Mouse (Mus musculus) ES-Bruce4 (cell line): ENCODE measurements around the gene Cmtm2b. TPM values are rescaled to one million over a fixed set of nuclear protein-coding genes. Genes with fewer than 3 reads are reported as not detected.

Experiments
- H3K27ac ChIP-seq: 2 replicates; pipeline ENCODE4 v1.5.1; 2012; ENCODE audit warnings: low read length, inconsistent platforms; ENCODE audit not compliant: insufficient read depth
- H3K27me3 ChIP-seq: 2 replicates; pipeline ENCODE4 v1.6.1; 2012; ENCODE audit warnings: mild to moderate bottlenecking, low read length, inconsistent platforms; ENCODE audit not compliant: control insufficient read depth, poor library complexity, insufficient read depth, severe bottlenecking
- H3K36me3 ChIP-seq: 2 replicates; pipeline ENCODE4 v1.6.1; 2012; ENCODE audit warnings: inconsistent platforms, mild to moderate bottlenecking, low read length, moderate library complexity; ENCODE audit not compliant: control insufficient read depth, poor library complexity, insufficient read depth, severe bottlenecking
- H3K4me1 ChIP-seq: one replicate; pipeline ENCODE4 v1.8.1; 2011; ENCODE audit warnings: low read length; ENCODE audit not compliant: control insufficient read depth, insufficient read depth
- H3K4me3 ChIP-seq: 2 replicates; pipeline ENCODE4 v1.5.1; 2011; ENCODE audit warnings: low read depth, mild to moderate bottlenecking, low read length
- H3K9ac ChIP-seq: 2 replicates; pipeline ENCODE4 v1.6.1; 2012; ENCODE audit warnings: low read depth, mild to moderate bottlenecking, inconsistent platforms; ENCODE audit not compliant: poor library complexity, severe bottlenecking
- H3K9me3 ChIP-seq: replicated peaks from 2 replicates; pipeline ENCODE4 v1.6.1; 2012; ENCODE audit warnings: mild to moderate bottlenecking, low read length, inconsistent platforms; ENCODE audit not compliant: control insufficient read depth, poor library complexity, insufficient read depth, severe bottlenecking
- CTCF ChIP-seq: IDR thresholded peaks from one replicate; pipeline ENCODE4 v1.8.1; 2011; ENCODE audit warnings: low read depth, low read length
- EP300 ChIP-seq: IDR thresholded peaks from 2 replicates; pipeline ENCODE4 v1.6.1; 2011; ENCODE audit warnings: low read depth, low read length; ENCODE audit not compliant: insufficient read depth
- POLR2A ChIP-seq: IDR thresholded peaks from one replicate; pipeline ENCODE4 v1.8.1; 2011; ENCODE audit warnings: low read length; ENCODE audit not compliant: insufficient read depth
- polyA plus RNA-seq: library from polyadenylated mRNA; stranded (reverse); fragments of >200 nt; gene quantifications from 2 replicates; pipeline ENCODE4 v1.2.4, GENCODE M21; 2011; ENCODE audit warnings: low read depth; ENCODE audit not compliant: missing spikeins, insufficient read depth, insufficient read length

Gene Cmtm2b
- polyA plus RNA-seq, 1 experiment: not detected

- no peaks in the 10 kb centered on the region for H3K36me3 ChIP-seq
- no peaks in the 10 kb centered on the region for H3K9me3 ChIP-seq
- no peak overlapping the region for H3K4me3 ChIP-seq
- no peak overlapping the region for H3K9ac ChIP-seq
- no peaks in the 10 kb centered on the region for H3K27me3 ChIP-seq
- no peak overlapping the region for H3K27ac ChIP-seq
- no peak for TF ChIP-seq EP300
- TF ChIP-seq CTCF: no peak
- TF ChIP-seq POLR2A: no peak
- peaks cover 5% of the 10 kb centered on the region for H3K4me1 ChIP-seq
These were observed 53.9 kb downstream of the Cmtm2b start for GRCm38 (mm10) chr8:104375959-104376358.

GRCm38 (mm10) chr8:104376669-104377068 is 54.6 kb downstream of the Cmtm2b start:
- no peaks in the 10 kb centered on the region for H3K27me3 ChIP-seq
- no peaks in the 10 kb centered on the region for H3K9me3 ChIP-seq
- H3K27ac ChIP-seq: no peak overlapping the region
- H3K9ac ChIP-seq: no peak overlapping the region
- H3K4me1 ChIP-seq: peaks cover 5% of the 10 kb centered on the region
- H3K36me3 ChIP-seq: no peaks in the 10 kb centered on the region
- H3K4me3 ChIP-seq: no peak overlapping the region
- TF ChIP-seq CTCF: no peak
- no peak for TF ChIP-seq EP300
- no peak for TF ChIP-seq POLR2A

GRCm38 (mm10) chr8:104379301-104379836 is 57.3 kb downstream of the Cmtm2b start:
- no peaks in the 10 kb centered on the region for H3K36me3 ChIP-seq
- H3K4me1 ChIP-seq: peaks cover 5% of the 10 kb centered on the region
- no peak overlapping the region for H3K9ac ChIP-seq
- H3K9me3 ChIP-seq: no peaks in the 10 kb centered on the region
- no peak overlapping the region for H3K4me3 ChIP-seq
- TF ChIP-seq EP300: no peak
- no peak for TF ChIP-seq CTCF
- no peak for TF ChIP-seq POLR2A
- no peaks in the 10 kb centered on the region for H3K27me3 ChIP-seq
- H3K27ac ChIP-seq: no peak overlapping the region

- no peak overlapping the region for H3K9ac ChIP-seq
- TF ChIP-seq CTCF (no peak), POLR2A (no peak), EP300 (no peak)
- H3K27me3 ChIP-seq: no peaks in the 10 kb centered on the region
- H3K4me1 ChIP-seq: peaks cover 5% of the 10 kb centered on the region
- no peaks in the 10 kb centered on the region for H3K9me3 ChIP-seq
- no peak overlapping the region for H3K4me3 ChIP-seq
- no peaks in the 10 kb centered on the region for H3K36me3 ChIP-seq
- no peak overlapping the region for H3K27ac ChIP-seq
These were observed 58.2 kb downstream of the Cmtm2b start for GRCm38 (mm10) chr8:104380269-104380668.

Other genes starting within 250 kb of the Cmtm2b start
- gene Cdh5, start 220.6 kb upstream of the Cmtm2b start, polyA plus RNA-seq: 0.34 and 0.38 TPM in 2 replicates
- gene Bean1, start 151.8 kb upstream of the Cmtm2b start, polyA plus RNA-seq: 0.23 and 0.51 TPM in 2 replicates
- gene Tk2, start 73.7 kb upstream of the Cmtm2b start, polyA plus RNA-seq: 17.2 and 18.0 TPM in 2 replicates
- 20.4 and 21.0 TPM in 2 replicates for gene Cklf, start 71.4 kb upstream of the Cmtm2b start, polyA plus RNA-seq
- not detected in 2 replicates for gene Cmtm2a, start 29.0 kb upstream of the Cmtm2b start, polyA plus RNA-seq
- gene Gm45711, start 12.1 kb upstream of the Cmtm2b start, polyA plus RNA-seq: not detected in 2 replicates
- gene Cmtm1, start 12.1 kb upstream of the Cmtm2b start, polyA plus RNA-seq: not detected in 2 replicates
- not detected in 2 replicates for gene Gm11020, start 663 bp upstream of the Cmtm2b start, polyA plus RNA-seq
- 20.3 and 22.2 TPM in 2 replicates for gene Cmtm3, start 17.2 kb downstream of the Cmtm2b start, polyA plus RNA-seq
- gene Cmtm4, start 73.6 kb downstream of the Cmtm2b start, polyA plus RNA-seq: 53.7 and 58.1 TPM in 2 replicates
- 43.2 and 54.9 TPM in 2 replicates for gene Dync1li2, start 120.8 kb downstream of the Cmtm2b start, polyA plus RNA-seq
- gene Terb1, start 187.7 kb downstream of the Cmtm2b start, polyA plus RNA-seq: 1.1 and 1.5 TPM in 2 replicates
- 114 and 125 TPM in 2 replicates for gene Nae1, start 212.4 kb downstream of the Cmtm2b start, polyA plus RNA-seq
- 1.2 and 1.4 TPM in 2 replicates for gene Car7, start 212.5 kb downstream of the Cmtm2b start, polyA plus RNA-seq